Mouse (Mus musculus): ENCODE data around the gene Eftud2. TPM values are rescaled to one million over a fixed set of nuclear protein-coding genes. Genes with fewer than 3 reads are reported as not detected.

Eftud2 gene
- total RNA-seq, 4 experiments from 2014 or later = 19.9 to 25.3 (median 23.8) TPM

DNA sequence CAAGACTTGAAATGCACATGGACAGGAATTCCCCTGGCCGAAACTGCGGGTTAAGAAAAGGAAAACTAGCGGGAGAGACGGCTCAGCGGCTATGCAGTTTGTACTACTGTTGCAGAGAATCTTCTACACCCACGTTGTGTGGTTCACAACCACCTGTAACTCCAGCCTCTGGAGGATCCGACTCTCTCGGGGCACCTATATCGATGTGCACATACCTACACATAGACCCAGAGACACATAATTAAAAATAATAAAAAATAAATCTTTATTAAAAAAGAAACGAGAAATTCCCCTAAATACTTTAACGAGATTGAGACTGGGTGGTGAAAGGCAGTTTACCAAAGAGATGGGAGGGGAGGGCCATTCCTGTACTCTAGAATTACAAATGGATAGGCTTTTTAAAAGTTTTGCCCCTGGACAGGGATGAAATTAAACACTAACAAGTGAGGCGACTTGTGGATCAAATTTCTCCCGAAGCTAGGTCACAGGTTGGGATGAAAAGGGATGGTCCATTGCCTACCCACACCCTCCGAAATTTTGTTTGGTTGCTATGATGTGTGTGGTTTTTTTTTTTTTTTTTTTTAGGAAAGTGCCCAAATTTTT, 60.9 kb downstream of the Eftud2 start:
- DNase-seq (ENCODE audit: low spot score in 2 of 2) = no peak

DNA sequence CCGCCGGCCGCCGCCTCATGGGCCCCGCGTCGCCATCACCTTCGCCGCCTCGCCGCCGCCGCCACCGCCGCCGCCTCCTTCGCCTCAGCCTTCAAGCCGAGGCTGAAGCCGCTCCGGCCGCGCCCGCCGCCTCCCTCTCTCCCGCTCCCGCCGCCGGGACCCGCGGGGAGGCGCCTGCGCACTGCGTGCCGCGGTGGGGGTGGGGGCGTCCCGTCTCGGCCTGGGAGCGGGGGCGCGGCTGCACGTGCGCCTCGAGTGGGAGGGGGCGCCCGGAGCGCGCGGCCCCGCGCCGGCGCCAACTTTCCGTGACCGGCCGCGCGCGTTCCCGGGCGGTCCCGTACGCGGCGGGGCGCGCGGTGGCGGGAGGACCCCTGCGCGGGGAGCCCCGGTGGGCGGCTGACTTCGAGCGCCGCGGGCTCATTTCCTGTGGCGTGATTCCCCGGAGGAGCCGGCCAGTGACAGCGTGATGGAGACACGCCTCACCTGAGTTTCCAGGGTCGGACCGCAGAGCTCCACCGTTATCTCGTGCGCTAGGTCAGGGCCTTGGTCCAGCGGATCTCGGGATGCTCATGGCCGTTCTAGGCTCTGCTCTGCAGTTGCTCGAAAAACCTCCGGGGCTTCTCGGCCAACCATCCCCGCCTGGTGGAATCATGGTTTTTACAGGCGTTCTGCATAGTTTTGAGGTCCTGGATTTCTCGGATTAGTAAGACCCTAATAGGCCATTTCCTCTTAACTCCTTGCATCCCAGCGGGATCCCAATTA, 61.6 kb downstream of the Eftud2 start, which contains the start of gene Gjc1:
TSS of gene Gjc1 (minus strand) at position 680 of the 762 bp plus-strand sequence.
- peak in 1 of 2 experiments; percentile 37 for DNase-seq (ENCODE audit: low spot score in 2 of 2)

DNA sequence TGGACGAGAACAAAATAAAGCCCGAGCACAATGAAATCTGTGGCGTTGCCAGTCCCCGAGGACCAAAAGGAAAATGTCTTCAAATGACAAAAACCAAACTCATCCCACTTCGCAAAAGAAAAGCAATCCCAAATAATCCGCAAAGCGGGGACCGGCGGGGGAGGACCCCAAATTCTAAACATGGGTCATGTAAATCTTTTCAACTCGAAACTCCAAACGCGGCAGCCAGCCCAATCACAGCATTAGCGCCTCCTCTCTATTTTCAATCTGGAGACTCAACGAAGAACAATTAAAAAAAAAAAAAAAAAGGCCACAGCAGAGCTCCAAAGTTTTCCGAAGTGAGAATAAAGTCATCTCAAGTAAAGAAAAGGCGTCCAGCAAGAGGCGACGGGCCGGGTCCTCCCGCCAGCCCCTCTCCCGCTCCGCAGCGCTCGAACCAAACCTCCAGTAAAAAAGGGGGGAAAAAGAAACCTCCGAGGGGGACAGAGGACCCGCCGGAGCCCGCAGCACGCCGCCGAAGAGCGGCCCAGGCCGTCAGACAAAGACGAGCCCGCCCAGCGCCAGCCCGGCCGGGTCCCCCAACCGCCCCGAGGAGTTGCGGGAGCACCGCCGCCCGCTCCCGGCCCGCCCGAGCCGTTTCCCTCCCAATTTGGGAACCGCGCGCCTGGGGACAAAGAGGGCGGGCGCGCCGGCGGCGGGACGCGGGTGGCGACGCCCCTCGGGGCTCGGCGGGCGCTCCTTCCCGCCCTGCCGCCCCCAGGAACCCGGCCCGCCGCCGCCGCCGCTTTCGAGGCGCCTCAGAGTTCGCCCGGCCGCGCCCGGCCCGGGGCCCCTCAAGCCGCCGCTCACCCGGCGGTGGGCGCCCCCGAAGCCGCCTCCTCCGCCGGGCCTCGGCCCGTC, 62.4 kb downstream of the Eftud2 start:
- no peak for DNase-seq (ENCODE audit: low spot score in 2 of 2)

DNA sequence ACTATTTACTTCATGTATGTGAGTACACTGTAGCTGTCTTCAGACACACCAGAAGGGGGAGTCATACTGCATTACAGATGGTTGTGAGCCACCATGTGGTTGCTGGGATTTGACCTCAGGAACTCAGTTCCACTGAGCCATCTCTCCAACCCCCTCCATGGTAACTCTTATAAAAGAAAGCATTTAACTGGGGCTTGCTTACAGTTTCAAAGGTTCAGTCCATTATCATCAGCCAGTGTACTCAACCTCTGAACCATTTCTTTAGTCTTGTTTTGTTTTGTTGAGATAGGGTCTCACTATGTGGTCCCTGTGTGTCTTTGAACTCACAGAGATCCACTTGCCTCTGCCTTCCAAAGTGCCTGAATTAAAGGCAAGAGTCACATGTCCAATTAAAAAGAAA, 65.9 kb downstream of the Eftud2 start:
- no peak for DNase-seq (ENCODE audit: low spot score in 2 of 2)

DNA sequence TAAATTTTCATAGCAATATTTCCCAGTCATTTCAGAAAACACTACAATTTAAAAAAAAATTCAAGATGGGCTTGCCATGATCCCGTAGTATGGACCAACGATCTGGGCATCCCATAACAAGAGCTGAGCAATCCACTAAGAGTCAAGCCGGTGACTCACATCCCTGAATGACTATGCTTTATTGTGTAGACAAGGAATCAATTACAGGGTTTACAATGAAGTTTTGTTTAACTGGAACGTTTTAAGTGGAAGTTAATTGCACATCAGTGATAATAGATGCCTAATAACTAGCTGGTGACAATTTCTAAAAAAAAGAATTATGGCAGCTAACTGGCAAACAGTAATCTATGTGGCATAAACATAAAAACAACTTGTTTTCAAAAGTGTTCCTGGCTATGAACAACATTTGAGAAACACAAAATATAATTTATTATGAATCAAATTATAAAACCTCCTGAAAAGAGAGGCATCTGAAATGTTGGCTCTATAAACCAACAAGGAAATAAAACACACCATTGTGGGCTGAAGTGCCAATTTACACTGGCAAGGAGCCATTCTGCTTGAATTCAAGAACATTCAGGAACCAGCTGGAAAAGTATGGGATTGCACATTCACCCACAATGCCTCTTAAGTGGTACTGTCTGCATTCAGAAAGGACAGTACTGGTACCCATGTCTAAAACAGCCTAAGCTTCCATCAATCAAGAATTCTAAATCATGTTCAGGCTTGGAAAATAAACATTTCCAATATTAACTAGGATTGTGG, 69.9 kb downstream of the Eftud2 start:
- no peak for DNase-seq (ENCODE audit: low spot score in 2 of 2)

DNA sequence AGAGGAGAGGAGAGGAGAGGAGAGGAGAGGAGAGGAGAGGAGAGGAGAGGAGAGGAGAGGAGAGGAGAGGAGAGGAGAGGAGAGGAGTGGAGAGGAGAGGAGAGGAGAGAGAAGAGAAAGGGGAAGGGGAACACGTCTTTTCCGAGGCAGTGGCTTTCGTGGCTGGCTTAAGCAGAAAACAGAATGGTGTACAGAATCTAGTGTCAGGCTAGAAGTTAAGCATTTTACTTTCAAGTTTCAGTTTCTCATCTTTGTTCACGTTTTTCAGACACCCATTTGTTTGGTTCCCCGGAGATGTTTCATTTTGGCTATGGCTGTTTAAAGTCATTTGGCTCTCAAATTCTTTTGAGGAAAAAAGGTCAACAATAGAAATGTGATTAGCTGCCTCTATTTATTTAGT, 72.5 kb downstream of the Eftud2 start:
- no peak for DNase-seq (ENCODE audit: low spot score in 2 of 2)

DNA sequence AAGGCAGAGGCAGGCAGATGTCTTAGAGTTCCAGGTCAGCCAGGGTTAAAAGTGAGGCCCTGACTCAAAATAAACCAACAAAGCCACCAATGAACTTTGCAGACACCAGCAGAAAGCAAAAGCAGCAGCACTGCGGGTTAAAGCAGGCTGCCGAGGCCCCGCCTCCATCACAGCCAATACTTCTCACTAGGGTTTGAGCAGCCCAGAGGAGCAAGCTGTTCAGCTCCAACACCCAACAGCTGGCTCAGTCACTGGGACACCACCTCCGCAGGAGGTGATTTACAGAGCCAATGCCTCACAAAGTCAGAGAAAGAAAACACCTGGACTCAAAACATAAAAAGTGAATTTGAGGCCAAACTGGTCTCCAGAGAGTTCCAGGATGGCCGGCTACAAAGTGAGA, 77.3 kb downstream of the Eftud2 start:
- no peak for DNase-seq (ENCODE audit: low spot score in 2 of 2)

DNA sequence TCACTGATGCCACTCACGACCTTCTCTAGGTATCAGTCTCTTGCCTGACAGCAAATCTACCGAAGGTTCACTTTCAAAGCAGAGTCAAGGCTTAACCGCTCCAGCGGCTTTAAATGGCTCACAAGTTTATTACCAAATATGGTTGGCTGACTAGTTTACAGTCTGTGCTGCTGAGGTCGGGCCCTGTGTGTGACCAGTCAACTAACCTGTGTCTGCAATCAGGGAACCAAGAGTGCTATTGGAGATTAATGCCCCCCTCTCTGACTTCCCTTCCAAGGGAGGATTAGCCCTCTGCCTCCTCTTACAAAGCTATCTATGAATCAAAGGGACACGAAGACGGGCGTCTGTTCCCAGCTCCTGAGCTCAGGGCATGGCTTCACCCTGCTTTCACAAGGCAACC, 86.6 kb downstream of the Eftud2 start:
- no peak for DNase-seq (ENCODE audit: low spot score in 2 of 2)

DNA sequence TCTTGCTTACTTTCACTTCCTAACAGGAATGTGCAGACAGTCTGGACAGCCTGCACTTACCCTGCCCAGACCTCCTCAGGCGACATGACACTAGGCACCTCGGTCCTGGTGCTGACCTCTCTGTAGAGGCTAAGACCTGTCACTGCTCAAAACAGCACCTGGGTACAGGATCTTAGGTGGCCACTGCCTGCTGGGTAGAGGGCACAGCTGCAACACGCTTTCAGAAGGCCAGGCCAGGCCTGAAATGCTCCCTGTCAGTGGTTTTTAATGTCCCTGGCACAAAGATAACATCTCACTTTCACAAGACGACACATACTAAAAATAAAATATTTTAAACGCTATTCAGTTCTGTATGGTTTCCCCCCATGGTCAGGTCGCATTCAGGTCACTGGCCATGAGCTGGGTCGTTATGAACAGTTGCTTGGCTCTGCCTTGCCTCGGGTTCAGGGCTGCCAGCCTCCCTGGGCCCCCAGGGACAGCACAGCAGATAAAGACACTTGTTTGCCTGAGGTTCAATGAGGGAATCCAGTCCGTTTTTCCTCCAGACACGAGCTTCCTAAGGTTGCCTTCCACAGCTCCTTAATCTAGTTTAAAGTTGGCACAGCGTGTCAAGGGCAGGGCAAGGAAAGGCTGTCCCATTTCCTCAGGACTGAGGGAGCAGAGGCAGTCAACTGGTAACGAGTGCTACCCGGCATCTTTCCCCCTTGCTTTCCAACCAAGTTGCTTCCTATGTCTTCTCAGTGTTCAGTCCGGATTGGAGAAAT, 88.9 kb downstream of the Eftud2 start:
- peak in 1 of 2 experiments; percentile 47 for DNase-seq (ENCODE audit: low spot score in 2 of 2)

Other genes starting within 250 kb of the Eftud2 start
- not detected for gene Meioc, start 217.3 kb downstream of the Eftud2 start, total RNA-seq (2022)
- 10 to 100 TPM; 73.6 to 84.9 (median 79.9) TPM for gene Ccdc43, start 183.2 kb downstream of the Eftud2 start, total RNA-seq (2022)
- gene Adam11, start 119.5 kb downstream of the Eftud2 start, total RNA-seq (2022) = under 1 TPM; 0.19 to 0.34 (median 0.23) TPM
- 1 to 10 TPM; 3.0 to 4.7 (median 3.4) TPM for gene Gjc1, start 61.3 kb downstream of the Eftud2 start, total RNA-seq (2022)
- 1 to 10 TPM; 1.3 to 2.9 (median 2.2) TPM for gene Higd1b, start 45.1 kb downstream of the Eftud2 start, total RNA-seq (2022)
- gene Ccdc103, start 219 bp upstream of the Eftud2 start, total RNA-seq (2022) = not detected
- gene Fam187a, start 4.2 kb upstream of the Eftud2 start, total RNA-seq (2022) = not detected
- gene Gfap, start 19.9 kb upstream of the Eftud2 start, total RNA-seq (2022) = under 1 TPM in 2 of 4 experiments, not detected in 2; 0.11 to 0.36 TPM
- not detected for gene Kif18b, start 44.1 kb upstream of the Eftud2 start, total RNA-seq (2022)
- gene C1ql1, start 65.7 kb upstream of the Eftud2 start, total RNA-seq (2022) = not detected
- gene Nmt1, start 147.2 kb upstream of the Eftud2 start, total RNA-seq (2022) = 10 to 100 TPM; 44.4 to 52.7 (median 50.5) TPM
- 10 to 100 TPM; 10.3 to 15.1 (median 13.0) TPM for gene Dcakd, start 147.3 kb upstream of the Eftud2 start, total RNA-seq (2022)
- gene Plcd3, start 220.7 kb upstream of the Eftud2 start, total RNA-seq (2022) = 1 to 10 TPM; 5.0 to 5.9 (median 5.5) TPM
- gene Acbd4, start 220.7 kb upstream of the Eftud2 start, total RNA-seq (2022) = 10 to 100 TPM; 25.6 to 46.5 (median 41.0) TPM
- 10 to 100 TPM; 15.1 to 25.6 (median 18.7) TPM for gene Hexim1, start 235.2 kb upstream of the Eftud2 start, total RNA-seq (2022)

Data from gastrocnemius, adult 8-10 months (tissue).